Mouse (Mus musculus) inflammation-experienced regulatory T-cells (primary cell): ENCODE measurements around the gene Dnajc30. TPM values are rescaled to one million over a fixed set of nuclear protein-coding genes. Genes with fewer than 3 reads are reported as not detected.

Source experiments
- polyA plus RNA-seq, 2 experiments: library from polyadenylated mRNA; unstranded; fragments of 100-300 nt; shearing (Covaris generic); gene quantifications; one replicate each; pipeline ENCODE4 v1.2.1; 2017

Gene Dnajc30
- 10 to 100 TPM; 15.5 to 16.3 TPM for polyA plus RNA-seq

GRCm38 (mm10) chr5:135063629-135064381 is at the start of gene Dnajc30:
Dnajc30 (plus strand) TSS chr5:135064202.

GRCm38 (mm10) chr5:135023344-135024173 is 40.4 kb upstream of the Dnajc30 start, which contains the start of gene Stx1a:
Stx1a (plus strand) TSS chr5:135023482.

GRCm38 (mm10) chr5:135064909-135065446 is 976 bp downstream of the Dnajc30 start, which contains the start of gene Bud23:
Bud23 (minus strand) TSS chr5:135064959.

GRCm38 (mm10) chr5:135077564-135078481 is 13.8 kb downstream of the Dnajc30 start, which contains the start of gene Vps37d:
Vps37d (minus strand) TSS chr5:135078266.

GRCm38 (mm10) chr5:135089653-135090052 is 25.7 kb downstream of the Dnajc30 start, which contains the start of gene Mlxipl:
Mlxipl (plus strand) TSS chr5:135089890.

Other genes starting within 250 kb of the Dnajc30 start
- not detected for gene Tmem270, start 157.5 kb upstream of the Dnajc30 start, polyA plus RNA-seq
- gene Cldn13, start 148.7 kb upstream of the Dnajc30 start, polyA plus RNA-seq = not detected
- gene Mettl27, start 131.8 kb upstream of the Dnajc30 start, polyA plus RNA-seq = 10 to 100 TPM in 1 of 2 experiments, 1 to 10 TPM in 1; 8.9 to 11.3 TPM
- gene Cldn4, start 117.3 kb upstream of the Dnajc30 start, polyA plus RNA-seq = under 1 TPM in 1 of 2 experiments, not detected in 1; 0.11 TPM
- 1 to 10 TPM in 1 of 2 experiments, not detected in 1; 1.4 TPM for gene Cldn3, start 78.0 kb upstream of the Dnajc30 start, polyA plus RNA-seq
- 10 to 100 TPM; 65.6 to 77.7 TPM for gene Abhd11, start 55.0 kb upstream of the Dnajc30 start, polyA plus RNA-seq
- 10 to 100 TPM; 17.8 to 18.6 TPM for gene Stx1a, start 40.7 kb upstream of the Dnajc30 start, polyA plus RNA-seq
- gene Bud23, start 757 bp downstream of the Dnajc30 start, polyA plus RNA-seq = 100 to 1,000 TPM; 106 to 121 TPM
- gene Vps37d, start 14.1 kb downstream of the Dnajc30 start, polyA plus RNA-seq = 1 to 10 TPM in 1 of 2 experiments, under 1 TPM in 1; 0.17 to 1.8 TPM
- gene Mlxipl, start 25.7 kb downstream of the Dnajc30 start, polyA plus RNA-seq = 1 to 10 TPM in 1 of 2 experiments, under 1 TPM in 1; 0.34 to 1.3 TPM
- gene Tbl2, start 85.5 kb downstream of the Dnajc30 start, polyA plus RNA-seq = 10 to 100 TPM; 18.3 to 26.6 TPM
- 100 to 1,000 TPM in 1 of 2 experiments, 10 to 100 TPM in 1; 79.4 to 103 TPM for gene Bcl7b, start 104.1 kb downstream of the Dnajc30 start, polyA plus RNA-seq
- 10 to 100 TPM; 47.8 to 58.8 TPM for gene Baz1b, start 123.1 kb downstream of the Dnajc30 start, polyA plus RNA-seq
- gene Fzd9, start 187.0 kb downstream of the Dnajc30 start, polyA plus RNA-seq = under 1 TPM in 1 of 2 experiments, not detected in 1; 0.20 TPM